Mouse (Mus musculus): ENCODE measurements around the gene Cckar.

The Cckar gene

GRCm38 (mm10) chr5:53671507-53671906 is 36.0 kb downstream of the Cckar start:
- DNase-seq: no peak

GRCm38 (mm10) chr5:53670321-53670938 is 37.1 kb downstream of the Cckar start:
- DNase-seq: no peak

GRCm38 (mm10) chr5:53668021-53668420 is 39.5 kb downstream of the Cckar start:
- no peak for DNase-seq

GRCm38 (mm10) chr5:53663665-53664064 is 43.8 kb downstream of the Cckar start:
- DNase-seq: no peak

- DNase-seq: no peak
Observed at GRCm38 (mm10) chr5:53662413-53662812, 45.1 kb downstream of the Cckar start.

- DNase-seq: no peak
Observed at GRCm38 (mm10) chr5:53661508-53661907, 46.0 kb downstream of the Cckar start.

- peak; percentile 64 to 72 for DNase-seq
Observed at GRCm38 (mm10) chr5:53657925-53658324, 49.6 kb downstream of the Cckar start.

- no peak for DNase-seq
Observed at GRCm38 (mm10) chr5:53656596-53656995, 50.9 kb downstream of the Cckar start.
